Mouse (Mus musculus) forebrain, embryonic 13.5 days (tissue): ENCODE results near the gene B4galt4. TPM values are rescaled to one million over a fixed set of nuclear protein-coding genes. Genes with fewer than 3 reads are reported as not detected.
A peak's percentile ranks its signal among the peaks of the same experiment; 100 is the strongest.
"Not testable (repeated sequence)": the region's sequence is repeated elsewhere in the genome, so short reads cannot be mapped to it uniquely, and the experiment has no call there.

Experiments used
- ATAC-seq: fragments of 200-750 bp; cut with Nextera tagmentation; 2 replicates; pipeline ENCODE4 v1.8.0; 2017
- H3K27ac ChIP-seq: fragments of 300-500 bp; sonication (generic); 2 replicates; pipeline ENCODE4 v1.5.1; 2015; ENCODE audit warnings: inconsistent platforms, mild to moderate bottlenecking, moderate library complexity
- H3K27me3 ChIP-seq: fragments of 300-500 bp; sonication (generic); 2 replicates; pipeline ENCODE4 v1.6.1; 2015; ENCODE audit warnings: mild to moderate bottlenecking, inconsistent platforms
- H3K36me3 ChIP-seq: fragments of 300-500 bp; sonication (generic); 2 replicates; pipeline ENCODE4 v1.6.1; 2015; ENCODE audit warnings: mild to moderate bottlenecking, inconsistent platforms; ENCODE audit not compliant: poor library complexity, severe bottlenecking
- H3K4me1 ChIP-seq: fragments of 300-500 bp; sonication (generic); 2 replicates; pipeline ENCODE4 v1.6.1; 2015; ENCODE audit warnings: inconsistent platforms
- H3K4me2 ChIP-seq: fragments of 300-500 bp; sonication (generic); 2 replicates; pipeline ENCODE4 v1.6.1; 2015; ENCODE audit warnings: inconsistent platforms, mild to moderate bottlenecking, moderate library complexity
- H3K4me3 ChIP-seq: fragments of 300-500 bp; sonication (generic); 2 replicates; pipeline ENCODE4 v1.5.1; 2015; ENCODE audit warnings: mild to moderate bottlenecking, inconsistent platforms
- H3K9ac ChIP-seq: fragments of 300-500 bp; sonication (generic); 2 replicates; pipeline ENCODE4 v1.6.1; 2015; ENCODE audit warnings: mild to moderate bottlenecking, inconsistent platforms
- H3K9me3 ChIP-seq: fragments of 300-500 bp; sonication (generic); replicated peaks from 2 replicates; pipeline ENCODE4 v1.6.1; 2016; ENCODE audit warnings: inconsistent platforms
- WGBS: fragments of 180-500 bp; shearing (Covaris S2); methylation state at CpG from one replicate; pipeline ENCODE4 v1.1.7; 2015; 5-methylcytosine and 5-hydroxymethylcytosine counted together
- polyA plus RNA-seq: library from polyadenylated mRNA; unstranded; fragments of >200 nt; fragmentation: Nextera tagmentation; extraction: Ambion mirVana; gene quantifications from 2 replicates; pipeline ENCODE4 v1.2.1, GENCODE M21; 2015

The B4galt4 gene
- polyA plus RNA-seq, 1 experiment from 2014 or later = 17.9 TPM

GRCm38 (mm10) chr16:38711245-38711644 lies 30.8 kb upstream of the B4galt4 start:
- H3K4me3 ChIP-seq = no peak overlapping the region
- H3K4me1 ChIP-seq = peaks cover 6% of the 10 kb centered on the region; the same call in 1 of the 2 replicates
- no peak overlapping the region for H3K27ac ChIP-seq
- peaks cover 8% of the 10 kb centered on the region; the same call in 1 of the 2 replicates for H3K27me3 ChIP-seq
- WGBS = 69% methylated on average over 4 of the region's 4 CpGs
- H3K9me3 ChIP-seq = no peaks in the 10 kb centered on the region
- ATAC-seq = no peak
- H3K36me3 ChIP-seq = no peaks in the 10 kb centered on the region
- peak overlapping the region; percentile 87; the same call in 1 of the 2 replicates for H3K4me2 ChIP-seq
- H3K9ac ChIP-seq = no peak overlapping the region

DNA sequence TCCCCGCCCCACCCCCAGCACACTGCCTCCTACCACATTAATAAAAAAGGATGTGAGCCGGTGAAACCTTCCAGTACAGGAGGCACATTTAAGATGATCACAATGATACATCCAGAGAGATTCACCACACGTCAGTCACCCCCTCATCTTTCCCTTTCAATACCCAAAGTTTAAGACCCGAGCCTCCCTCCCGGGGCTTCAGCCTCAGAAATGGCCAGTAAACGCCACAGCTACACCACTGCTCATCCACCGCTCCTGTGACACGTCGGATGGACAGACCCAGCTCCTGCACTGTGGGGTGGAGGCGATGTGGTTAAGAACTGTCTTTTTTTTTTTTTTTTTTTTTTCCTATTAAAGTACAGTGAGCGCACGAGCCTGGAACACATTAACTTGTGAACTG lies 30.0 kb upstream of the B4galt4 start:
- H3K4me3 ChIP-seq = peak overlapping the region; percentile 70
- H3K27ac ChIP-seq = no peak overlapping the region
- H3K4me1 ChIP-seq = peaks cover 6% of the 10 kb centered on the region; the same call in 1 of the 2 replicates
- H3K36me3 ChIP-seq = no peaks in the 10 kb centered on the region
- H3K9ac ChIP-seq = peak overlapping the region; percentile 77
- H3K9me3 ChIP-seq = no peaks in the 10 kb centered on the region
- WGBS = 8% methylated on average over 12 of the region's 12 CpGs
- H3K4me2 ChIP-seq = peak overlapping the region; percentile 87
- H3K27me3 ChIP-seq = peaks cover 8% of the 10 kb centered on the region; the same call in 1 of the 2 replicates
- 0 out of 2 replicates have a peak, but pooled peaks have one; percentile 6 for ATAC-seq

GRCm38 (mm10) chr16:38712581-38713403 lies 29.3 kb upstream of the B4galt4 start, which contains the start of gene Arhgap31:
Gene Arhgap31, minus strand, starts transcription at chr16:38713274.
- peak; percentile 93 for ATAC-seq
- H3K9ac ChIP-seq = peak within 1 kb of the TSS; percentile 77
- H3K4me2 ChIP-seq = peak within 1 kb of the TSS; percentile 87
- H3K27ac ChIP-seq = peak within 1 kb of the TSS; percentile 37
- H3K4me3 ChIP-seq = peak within 1 kb of the TSS; percentile 70
- no peaks in the 10 kb centered on the region for H3K36me3 ChIP-seq
- no peaks in the 10 kb centered on the region for H3K9me3 ChIP-seq
- H3K4me1 ChIP-seq = peaks cover 6% of the 10 kb centered on the region; the same call in 1 of the 2 replicates
- WGBS = under 1% methylated on average over 71 of the region's 74 CpGs
- H3K27me3 ChIP-seq = peaks cover 8% of the 10 kb centered on the region; the same call in 1 of the 2 replicates

GRCm38 (mm10) chr16:38713404-38714258 lies 28.4 kb upstream of the B4galt4 start:
- Histone ChIP-seq H3K27ac (peak overlapping the region; percentile 37), H3K4me2 (peak overlapping the region; percentile 87), H3K36me3 (no peaks in the 10 kb centered on the region), H3K9me3 (no peaks in the 10 kb centered on the region), H3K4me3 (peak overlapping the region; percentile 70), H3K9ac (peak overlapping the region; percentile 77), H3K27me3 (peaks cover 8% of the 10 kb centered on the region; the same call in 1 of the 2 replicates), H3K4me1 (peaks cover 6% of the 10 kb centered on the region; the same call in 1 of the 2 replicates)
- peak; percentile 69 for ATAC-seq
- 30% methylated on average over 17 of the region's 17 CpGs for WGBS

- H3K27me3 ChIP-seq, ATAC-seq, H3K4me3 ChIP-seq, H3K27ac ChIP-seq, H3K9ac ChIP-seq, H3K9me3 ChIP-seq, H3K36me3 ChIP-seq, H3K4me1 ChIP-seq: not testable (repeated sequence)
- WGBS = 68% methylated on average over 11 of the region's 12 CpGs
- H3K4me2 ChIP-seq = peak overlapping the region; percentile 87
Observed at GRCm38 (mm10) chr16:38714259-38714526, 27.9 kb upstream of the B4galt4 start.

DNA sequence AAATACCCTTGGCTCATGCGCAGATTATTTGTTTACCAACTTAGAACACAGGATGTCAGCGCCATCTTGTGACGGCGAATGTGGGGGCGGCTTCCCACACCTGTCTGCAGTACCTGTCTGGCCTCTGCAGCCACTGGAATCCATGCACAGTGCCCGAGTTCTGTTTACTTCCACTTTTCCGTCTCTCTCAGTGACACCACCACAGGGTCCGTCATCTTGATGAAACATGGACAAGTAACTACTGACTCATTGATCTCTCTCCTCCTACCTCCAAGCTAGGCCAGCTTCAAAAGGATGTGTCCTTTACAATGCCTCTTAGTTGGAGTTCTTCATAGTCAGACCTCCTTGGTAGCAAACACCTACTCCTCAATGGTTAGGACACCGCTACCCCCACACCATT lies 20.7 kb upstream of the B4galt4 start:
- no peaks in the 10 kb centered on the region for H3K27me3 ChIP-seq
- ATAC-seq = no peak
- no peak overlapping the region for H3K27ac ChIP-seq
- H3K4me3 ChIP-seq = no peak overlapping the region
- H3K4me2 ChIP-seq = no peak overlapping the region
- H3K36me3 ChIP-seq = no peaks in the 10 kb centered on the region
- H3K9me3 ChIP-seq = no peaks in the 10 kb centered on the region
- H3K9ac ChIP-seq = no peak overlapping the region
- H3K4me1 ChIP-seq = no peaks in the 10 kb centered on the region
- 96% methylated on average over 9 of the region's 9 CpGs for WGBS

- no peak for ATAC-seq
- Histone ChIP-seq H3K4me3 (no peak overlapping the region), H3K9me3 (no peaks in the 10 kb centered on the region), H3K36me3 (no peaks in the 10 kb centered on the region), H3K4me1 (no peaks in the 10 kb centered on the region), H3K9ac (no peak overlapping the region), H3K4me2 (no peak overlapping the region), H3K27me3 (no peaks in the 10 kb centered on the region), H3K27ac (no peak overlapping the region)
- 83% methylated on average over 8 of the region's 8 CpGs for WGBS
Observed at GRCm38 (mm10) chr16:38724256-38724655, 17.8 kb upstream of the B4galt4 start.

GRCm38 (mm10) chr16:38724974-38725373 lies 17.1 kb upstream of the B4galt4 start:
- H3K4me2 ChIP-seq = no peak overlapping the region
- no peak overlapping the region for H3K4me3 ChIP-seq
- 48% methylated on average over 13 of the region's 13 CpGs for WGBS
- ATAC-seq = peak; percentile 19; the same call in 1 of the 2 replicates
- H3K36me3 ChIP-seq = no peaks in the 10 kb centered on the region
- no peak overlapping the region for H3K27ac ChIP-seq
- no peaks in the 10 kb centered on the region for H3K27me3 ChIP-seq
- H3K9me3 ChIP-seq = no peaks in the 10 kb centered on the region
- H3K9ac ChIP-seq = no peak overlapping the region
- no peaks in the 10 kb centered on the region for H3K4me1 ChIP-seq

DNA sequence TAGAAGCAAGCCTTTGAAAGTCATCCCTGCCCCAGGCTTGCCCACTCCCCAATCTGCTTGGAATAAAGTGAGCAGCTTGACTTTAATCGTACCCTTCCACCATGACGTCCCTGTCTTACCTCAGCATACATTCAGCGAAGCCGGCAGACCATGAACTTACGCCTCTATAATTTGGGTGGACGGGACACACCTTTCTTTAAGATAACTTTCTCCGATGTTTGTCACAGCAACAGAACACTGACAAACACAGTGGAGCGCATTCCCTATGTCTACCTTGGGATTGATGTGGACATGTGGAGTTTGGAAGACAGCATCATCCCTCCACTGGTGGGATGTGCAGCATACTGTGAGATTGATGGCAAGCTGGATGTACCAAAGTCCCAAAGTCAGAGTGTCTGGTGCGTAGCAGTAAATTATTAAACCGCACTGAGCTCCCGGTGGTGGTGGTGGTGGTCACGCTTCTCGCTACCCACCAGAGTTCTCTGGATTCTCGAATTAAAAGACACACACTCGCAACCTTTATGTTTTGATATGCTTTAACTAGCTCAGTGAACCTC lies 13.4 kb upstream of the B4galt4 start:
- Histone ChIP-seq H3K27ac (no peak overlapping the region), H3K9ac (no peak overlapping the region), H3K4me1 (no peaks in the 10 kb centered on the region), H3K36me3 (no peaks in the 10 kb centered on the region), H3K27me3 (no peaks in the 10 kb centered on the region), H3K4me3 (no peak overlapping the region), H3K4me2 (no peak overlapping the region), H3K9me3 (no peaks in the 10 kb centered on the region)
- 93% methylated on average over 15 of the region's 15 CpGs for WGBS
- no peak for ATAC-seq

DNA sequence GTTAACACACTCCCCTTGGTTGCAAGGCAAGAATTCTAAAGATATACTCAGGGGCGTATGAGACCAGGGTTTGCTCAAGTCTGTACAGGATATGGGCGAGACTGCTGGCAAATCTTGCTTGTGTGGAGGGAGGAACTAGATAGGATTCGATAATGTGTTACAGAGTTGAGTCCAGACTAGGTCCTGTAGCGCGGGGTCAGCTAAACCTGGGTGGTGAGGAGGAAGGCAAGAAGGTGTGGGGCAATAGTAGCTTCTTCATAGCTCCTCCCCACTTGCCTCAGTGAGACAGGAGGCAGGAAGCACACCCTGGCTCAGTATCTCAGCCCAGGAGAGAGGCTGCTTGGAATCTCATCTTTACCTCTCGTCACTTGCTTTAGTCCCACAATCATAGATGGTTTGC lies 12.9 kb upstream of the B4galt4 start:
- no peak overlapping the region for H3K4me3 ChIP-seq
- no peak overlapping the region for H3K27ac ChIP-seq
- H3K4me1 ChIP-seq = no peaks in the 10 kb centered on the region
- H3K4me2 ChIP-seq = no peak overlapping the region
- no peaks in the 10 kb centered on the region for H3K36me3 ChIP-seq
- H3K27me3 ChIP-seq = no peaks in the 10 kb centered on the region
- 92% methylated on average over 6 of the region's 6 CpGs for WGBS
- H3K9me3 ChIP-seq = no peaks in the 10 kb centered on the region
- ATAC-seq = no peak
- H3K9ac ChIP-seq = no peak overlapping the region

DNA sequence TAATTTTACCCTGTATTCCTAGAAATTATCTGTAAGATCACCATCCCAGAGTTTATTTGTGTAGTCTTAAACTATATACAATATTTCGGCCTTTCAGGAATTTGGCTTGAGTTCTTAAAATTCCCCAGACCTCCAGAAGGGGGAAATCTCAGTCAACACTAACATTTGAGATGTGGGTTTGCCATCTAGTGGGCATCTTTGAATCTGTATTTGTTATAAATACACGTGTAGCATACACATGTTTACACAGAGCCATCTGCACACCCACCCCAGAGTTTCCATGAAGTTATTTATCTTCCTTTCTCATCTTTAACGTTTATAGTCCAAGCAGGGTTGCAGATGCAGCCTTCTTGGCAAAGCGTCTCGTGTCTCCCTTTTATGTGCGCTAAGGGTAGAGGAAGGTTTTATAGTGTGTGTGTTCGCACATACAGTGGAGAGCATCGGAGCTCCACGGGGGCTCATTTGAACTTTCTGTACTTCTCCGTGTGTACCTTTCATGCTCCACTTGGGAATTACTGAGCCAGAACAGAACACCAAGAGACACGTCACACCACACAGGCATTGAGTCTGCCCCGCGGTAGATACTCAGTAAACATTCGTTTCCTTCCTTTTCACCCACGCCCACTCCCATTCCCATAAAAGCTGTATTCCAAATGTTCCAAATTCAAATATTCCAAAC lies 12.3 kb upstream of the B4galt4 start:
- H3K9me3 ChIP-seq = no peaks in the 10 kb centered on the region
- H3K4me3 ChIP-seq = no peak overlapping the region
- no peak overlapping the region for H3K27ac ChIP-seq
- no peak overlapping the region for H3K4me2 ChIP-seq
- H3K9ac ChIP-seq = no peak overlapping the region
- ATAC-seq = peak; percentile 76; the same call in 1 of the 2 replicates
- H3K36me3 ChIP-seq = no peaks in the 10 kb centered on the region
- WGBS = 67% methylated on average over 15 of the region's 15 CpGs
- H3K4me1 ChIP-seq = no peaks in the 10 kb centered on the region
- H3K27me3 ChIP-seq = no peaks in the 10 kb centered on the region
